ENCODE assay signal across 20 mouse cellular contexts in the genomic region with DNA sequence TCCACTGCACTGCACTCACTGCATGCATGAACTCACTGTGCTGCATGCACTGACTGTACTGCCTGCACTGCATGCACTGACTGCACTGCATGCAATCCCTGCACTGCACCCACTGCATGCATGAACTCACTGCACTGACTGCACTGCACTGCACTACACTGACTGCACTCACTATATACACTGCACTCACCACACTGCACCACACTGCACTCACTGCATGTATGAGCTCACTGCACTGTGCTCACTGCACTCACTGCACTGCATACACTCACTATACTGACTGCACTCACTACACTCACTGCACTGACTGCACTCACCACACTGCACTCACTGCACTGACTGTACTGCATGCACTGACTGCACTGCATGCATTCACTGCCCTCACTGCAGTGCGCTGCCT. TPM values are rescaled to one million over a fixed set of nuclear protein-coding genes. Genes with fewer than 3 reads are reported as not detected.
DNase-seq lines count a peak whose midpoint lies in the region; ATAC-seq and TF ChIP-seq lines count a peak whose summit lies in the region.
"Had no signal": no experiment of that assay in that cellular context is flagged by ENCODE, and none has a peak within 500 bp of the region (broad histone marks: within the 10 kb centered on the region; RNA-seq: fewer than 3 reads in every experiment).

No protein-coding gene starts in this region.

- H3K4me3 ChIP-seq in forebrain, embryonic 13.5 days: no peak overlapping the region
- no peak overlapping the region for H3K4me3 ChIP-seq in forebrain, embryonic 16.5 days (replicated peaks; ENCODE audit: low read length)
- no peak overlapping the region for H3K4me3 ChIP-seq in intestine, postnatal 0 days (ENCODE audit: low read depth, low read length)
- no peak overlapping the region for H3K4me3 ChIP-seq in intestine, embryonic 15.5 days (replicated peaks)
- no peak overlapping the region for H3K4me3 ChIP-seq in midbrain, embryonic 15.5 days
- H3K4me3 ChIP-seq in midbrain, embryonic 10.5 days: no peak overlapping the region
- H3K4me3 ChIP-seq: heart, adult 2 months; layer of hippocampus, adult 2 months; limb, embryonic 15.5 days; neural tube, embryonic 13.5 days had no signal

- WGBS in forebrain, embryonic 13.5 days: 97% methylated on average over 1 of the region's 1 CpGs
- WGBS in forebrain, embryonic 16.5 days: 96% methylated on average over 1 of the region's 1 CpGs
- WGBS in intestine, postnatal 0 days: 100% methylated on average over 1 of the region's 1 CpGs
- whole genome bisulfite sequencing in intestine, embryonic 15.5 days: 96% methylated on average over 1 of the region's 1 CpGs
- WGBS in midbrain, embryonic 15.5 days: 97% methylated on average over 1 of the region's 1 CpGs
- 92% methylated on average over 1 of the region's 1 CpGs for WGBS in midbrain, embryonic 10.5 days

- TF ChIP-seq CTCF in intestine, postnatal 0 days (IDR thresholded peaks at IDR 0.05; ENCODE audit: low read depth): no peak

- H3K27me3 ChIP-seq in forebrain, embryonic 13.5 days: no peaks in the 10 kb centered on the region
- no peaks in the 10 kb centered on the region for H3K27me3 ChIP-seq in forebrain, embryonic 16.5 days (replicated peaks; ENCODE audit: control insufficient read depth, insufficient read depth, low read length)
- H3K27me3 ChIP-seq in intestine, postnatal 0 days (replicated peaks; ENCODE audit: control insufficient read depth, insufficient read depth, low read length): no peaks in the 10 kb centered on the region
- H3K27me3 ChIP-seq in intestine, embryonic 15.5 days (replicated peaks): no peaks in the 10 kb centered on the region
- no peaks in the 10 kb centered on the region for H3K27me3 ChIP-seq in midbrain, embryonic 15.5 days (replicated peaks)
- no peaks in the 10 kb centered on the region for H3K27me3 ChIP-seq in midbrain, embryonic 10.5 days (ENCODE audit: low read depth, poor library complexity, severe bottlenecking)
- H3K27me3 ChIP-seq: limb, embryonic 15.5 days; neural tube, embryonic 13.5 days had no signal

- H3K4me1 ChIP-seq in forebrain, embryonic 13.5 days: no peaks in the 10 kb centered on the region
- H3K4me1 ChIP-seq in forebrain, embryonic 16.5 days (replicated peaks; ENCODE audit: control insufficient read depth, insufficient read depth, low read length): no peaks in the 10 kb centered on the region
- no peaks in the 10 kb centered on the region for H3K4me1 ChIP-seq in intestine, postnatal 0 days (replicated peaks; ENCODE audit: control insufficient read depth, insufficient read depth, low read length)
- no peaks in the 10 kb centered on the region for H3K4me1 ChIP-seq in intestine, embryonic 15.5 days (replicated peaks)
- no peaks in the 10 kb centered on the region for H3K4me1 ChIP-seq in midbrain, embryonic 15.5 days
- no peaks in the 10 kb centered on the region for H3K4me1 ChIP-seq in midbrain, embryonic 10.5 days
- H3K4me1 ChIP-seq: limb, embryonic 15.5 days; neural tube, embryonic 13.5 days had no signal

- no peak overlapping the region for H3K9ac ChIP-seq in forebrain, embryonic 13.5 days
- H3K9ac ChIP-seq in forebrain, embryonic 16.5 days (replicated peaks; ENCODE audit: low read depth, low read length): no peak overlapping the region
- H3K9ac ChIP-seq in intestine, postnatal 0 days (ENCODE audit: low read depth, low read length): no peak overlapping the region
- H3K9ac ChIP-seq in intestine, embryonic 15.5 days: no peak overlapping the region
- H3K9ac ChIP-seq in midbrain, embryonic 15.5 days: no peak overlapping the region
- H3K9ac ChIP-seq: limb, embryonic 15.5 days; neural tube, embryonic 13.5 days had no signal

- no peak overlapping the region for H3K4me2 ChIP-seq in forebrain, embryonic 13.5 days
- no peak overlapping the region for H3K4me2 ChIP-seq in forebrain, embryonic 16.5 days (ENCODE audit: low read length)
- H3K4me2 ChIP-seq in intestine, postnatal 0 days (replicated peaks; ENCODE audit: low read depth): no peak overlapping the region
- H3K4me2 ChIP-seq in intestine, embryonic 15.5 days (replicated peaks): no peak overlapping the region
- H3K4me2 ChIP-seq in midbrain, embryonic 15.5 days: no peak overlapping the region
- H3K4me2 ChIP-seq: limb, embryonic 15.5 days; neural tube, embryonic 13.5 days had no signal

- no peak overlapping the region for H3K27ac ChIP-seq in forebrain, embryonic 13.5 days
- no peak overlapping the region for H3K27ac ChIP-seq in forebrain, embryonic 16.5 days (ENCODE audit: low read length)
- H3K27ac ChIP-seq in intestine, postnatal 0 days (ENCODE audit: low read depth, low read length): no peak overlapping the region
- no peak overlapping the region for H3K27ac ChIP-seq in intestine, embryonic 15.5 days
- H3K27ac ChIP-seq in midbrain, embryonic 15.5 days: no peak overlapping the region
- H3K27ac ChIP-seq in midbrain, embryonic 10.5 days (replicated peaks): no peak overlapping the region
- H3K27ac ChIP-seq: heart, adult 2 months; layer of hippocampus, adult 2 months; limb, embryonic 15.5 days; neural tube, embryonic 13.5 days had no signal

- peaks cover 12% of the 10 kb centered on the region for H3K9me3 ChIP-seq in forebrain, embryonic 13.5 days (replicated peaks)
- H3K9me3 ChIP-seq in forebrain, embryonic 16.5 days (ENCODE audit: control insufficient read depth, low read length): peaks cover 10% of the 10 kb centered on the region
- no peaks in the 10 kb centered on the region for H3K9me3 ChIP-seq in intestine, postnatal 0 days (ENCODE audit: control insufficient read depth)
- H3K9me3 ChIP-seq in intestine, embryonic 15.5 days: no peaks in the 10 kb centered on the region
- H3K9me3 ChIP-seq in midbrain, embryonic 15.5 days: peaks cover 11% of the 10 kb centered on the region; the same call in 1 of the 2 replicates
- H3K9me3 ChIP-seq in midbrain, embryonic 10.5 days (replicated peaks): peaks cover 13% of the 10 kb centered on the region
- H3K9me3 ChIP-seq: limb, embryonic 15.5 days had no signal

- 0 out of 2 replicates have a peak, but pooled peaks have one; percentile 21 for ATAC-seq in forebrain, embryonic 13.5 days
- ATAC-seq in forebrain, embryonic 16.5 days: no peak
- ATAC-seq in intestine, postnatal 0 days: 0 out of 2 replicates have a peak, but pooled peaks have one; percentile 13
- ATAC-seq in intestine, embryonic 15.5 days: no peak
- 0 out of 2 replicates have a peak, but pooled peaks have one; percentile 24 for ATAC-seq in midbrain, embryonic 15.5 days (replicated peaks)
- ATAC-seq in monocyte, adult 5-6 weeks (replicated peaks; ENCODE audit: insufficient number of reproducible peaks, low FRiP score, low TSS enrichment, poor library complexity, severe bottlenecking): peak; percentile 22; the same call in 1 of the 2 replicates

- no peak for DNase-seq in midbrain, embryonic 10.5 days (ENCODE audit: low spot score)
- DNase-seq in kidney, adult 18-20 months: no peak
- DNase-seq: adrenal gland, postnatal 25 days; cerebellum, adult 11 months; cerebellum, postnatal 14 days; gastrocnemius, postnatal 14 days; heart, adult 2 months; kidney, adult 2 months; kidney, postnatal 10 days; layer of hippocampus, postnatal 36 days; thymus, postnatal 4 days had no signal

- peaks cover 10% of the 10 kb centered on the region for H3K36me3 ChIP-seq in forebrain, embryonic 13.5 days (ENCODE audit: poor library complexity, severe bottlenecking)
- H3K36me3 ChIP-seq in forebrain, embryonic 16.5 days (ENCODE audit: control insufficient read depth, insufficient read depth): peaks cover 5% of the 10 kb centered on the region
- H3K36me3 ChIP-seq in intestine, postnatal 0 days (ENCODE audit: control insufficient read depth, insufficient read depth): no peaks in the 10 kb centered on the region
- no peaks in the 10 kb centered on the region for H3K36me3 ChIP-seq in intestine, embryonic 15.5 days
- H3K36me3 ChIP-seq in midbrain, embryonic 15.5 days (replicated peaks): peaks cover 5% of the 10 kb centered on the region; the same call in 1 of the 2 replicates
- H3K36me3 ChIP-seq in midbrain, embryonic 10.5 days: peaks cover 18% of the 10 kb centered on the region
- H3K36me3 ChIP-seq: limb, embryonic 15.5 days had no signal

RNA-seq across cellular contexts. Expression of gene Zfp326, which starts 56.0 kb away (rescaled TPM):
- 68.0 and 69.9 TPM in 2 replicates for polyA plus RNA-seq in forebrain, embryonic 13.5 days (2015; fragmentation: Nextera tagmentation; extraction: Ambion mirVana)
- polyA plus RNA-seq in forebrain, embryonic 16.5 days (2015; fragmentation: Nextera tagmentation; extraction: Ambion mirVana): 50.0 and 56.3 TPM in 2 replicates
- polyA plus RNA-seq in intestine, postnatal 0 days (2015; fragmentation: Nextera tagmentation; extraction: Ambion mirVana): 19.9 and 21.0 TPM in 2 replicates
- 29.0 and 32.7 TPM in 2 replicates for polyA plus RNA-seq in intestine, embryonic 15.5 days (2015; fragmentation: Nextera tagmentation; extraction: Ambion mirVana)
- polyA plus RNA-seq in midbrain, embryonic 15.5 days (2015; fragmentation: Nextera tagmentation; extraction: Ambion mirVana): 44.3 and 53.0 TPM in 2 replicates
- polyA plus RNA-seq in midbrain, embryonic 10.5 days (2016; fragmentation: Nextera tagmentation; extraction: Ambion mirVana): 51.4 and 57.4 TPM in 2 replicates
- total RNA-seq in monocyte, adult 5-6 weeks (2017): 48.8 to 72.3 TPM (median 59.4 TPM) in 3 replicates

Comparison
In these comparisons a context has a peak if more than half of its experiments do, and no peak if none do; other contexts are left out.
1. ATAC-seq: peak in forebrain, embryonic 13.5 days (single experiment), intestine, postnatal 0 days (single experiment), midbrain, embryonic 15.5 days (single experiment) and monocyte, adult 5-6 weeks (single experiment); none in forebrain, embryonic 16.5 days (single experiment) and intestine, embryonic 15.5 days (single experiment).